Mouse (Mus musculus) intestine, embryonic 15.5 days (tissue): ENCODE data around the gene Cyp21a1. TPM values are rescaled to one million over a fixed set of nuclear protein-coding genes. Genes with fewer than 3 reads are reported as not detected.
"Not testable (repeated sequence)": the region's sequence is repeated elsewhere in the genome, so short reads cannot be mapped to it uniquely, and the experiment has no call there.

ENCODE experiments used
- ATAC-seq: fragments of 200-750 bp; cut with Nextera tagmentation; 2 replicates; pipeline ENCODE4 v1.8.0; 2017; ENCODE audit warnings: moderate TSS enrichment, moderate library complexity
- H3K27ac ChIP-seq: fragments of 300-500 bp; sonication (generic); 2 replicates; pipeline ENCODE4 v1.5.1; 2015; ENCODE audit warnings: mild to moderate bottlenecking, inconsistent platforms
- H3K27me3 ChIP-seq: fragments of 300-500 bp; sonication (generic); replicated peaks from 2 replicates; pipeline ENCODE4 v1.6.1; 2015; ENCODE audit warnings: inconsistent platforms
- H3K36me3 ChIP-seq: fragments of 300-500 bp; sonication (generic); 2 replicates; pipeline ENCODE4 v1.6.1; 2015; ENCODE audit warnings: inconsistent platforms
- H3K4me1 ChIP-seq: fragments of 300-500 bp; sonication (generic); replicated peaks from 2 replicates; pipeline ENCODE4 v1.6.1; 2015; ENCODE audit warnings: inconsistent platforms
- H3K4me2 ChIP-seq: fragments of 300-500 bp; sonication (generic); replicated peaks from 2 replicates; pipeline ENCODE4 v1.6.1; 2015; ENCODE audit warnings: mild to moderate bottlenecking, inconsistent platforms
- H3K4me3 ChIP-seq: fragments of 300-500 bp; sonication (generic); replicated peaks from 2 replicates; pipeline ENCODE4 v1.5.1; 2015; ENCODE audit warnings: inconsistent platforms
- H3K9ac ChIP-seq: fragments of 300-500 bp; sonication (generic); 2 replicates; pipeline ENCODE4 v1.6.1; 2015; ENCODE audit warnings: inconsistent platforms
- H3K9me3 ChIP-seq: fragments of 300-500 bp; sonication (generic); 2 replicates; pipeline ENCODE4 v1.6.1; 2016; ENCODE audit warnings: inconsistent platforms
- WGBS: fragments of 180-500 bp; shearing (Covaris S2); methylation state at CpG from one replicate; pipeline ENCODE4 v1.1.7; 2015; 5-methylcytosine and 5-hydroxymethylcytosine counted together
- polyA plus RNA-seq: library from polyadenylated mRNA; unstranded; fragments of >200 nt; fragmentation: Nextera tagmentation; extraction: Ambion mirVana; gene quantifications from 2 replicates; pipeline ENCODE4 v1.2.1, GENCODE M21; 2015

Gene Cyp21a1
- polyA plus RNA-seq, 1 experiment from 2014 or later, result 0.38 TPM

DNA sequence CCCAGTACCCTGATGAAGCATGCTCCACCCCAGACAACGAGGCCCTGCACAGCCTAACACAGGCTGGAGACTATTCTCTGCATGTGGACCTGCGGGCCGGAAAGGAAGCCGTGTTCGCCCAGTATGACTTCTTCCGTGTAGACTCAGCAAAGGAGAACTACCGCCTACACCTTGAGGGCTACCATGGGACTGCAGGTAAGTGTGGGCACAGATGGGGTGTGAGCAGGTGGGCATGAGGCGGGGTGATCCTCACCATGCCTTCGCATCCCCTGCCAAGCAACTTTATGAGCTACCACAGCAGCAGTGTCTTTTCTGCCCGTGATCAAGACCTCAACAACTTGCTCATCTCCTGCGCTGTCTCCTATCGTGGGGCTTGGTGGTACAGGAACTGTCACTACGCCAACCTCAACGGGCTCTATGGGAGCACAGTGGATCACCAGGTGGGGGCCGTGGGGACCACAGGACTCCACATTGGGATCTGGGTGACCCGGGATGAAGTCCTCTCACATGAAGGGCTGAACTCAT is 3.5 kb downstream of the Cyp21a1 start:
- not testable (repeated sequence) for H3K27ac ChIP-seq, H3K9me3 ChIP-seq, H3K9ac ChIP-seq, H3K4me2 ChIP-seq, H3K4me3 ChIP-seq, H3K27me3 ChIP-seq, ATAC-seq, H3K4me1 ChIP-seq, H3K36me3 ChIP-seq
- WGBS, result 89% methylated on average over 16 of the region's 16 CpGs

DNA sequence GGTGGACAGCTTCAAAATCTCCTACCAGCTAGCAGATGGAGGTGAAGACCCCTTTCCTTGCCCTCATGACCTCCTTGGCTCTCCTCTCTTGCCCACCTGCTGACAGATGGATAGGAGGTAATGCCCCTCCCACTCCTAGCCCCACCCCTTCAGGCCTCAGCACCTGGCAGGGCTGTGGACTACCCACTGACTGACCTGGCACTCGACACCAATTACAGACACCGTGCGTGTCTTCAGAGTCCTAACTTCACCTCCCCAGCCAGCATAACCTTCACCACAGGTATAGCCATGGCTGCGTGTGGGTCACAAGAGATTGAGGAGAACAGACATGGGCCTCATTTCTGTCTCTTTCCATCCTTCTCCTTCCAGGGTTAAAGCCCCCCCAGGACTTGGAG is 4.8 kb downstream of the Cyp21a1 start:
- H3K27ac ChIP-seq, result no peak overlapping the region
- H3K36me3 ChIP-seq, result no peaks in the 10 kb centered on the region
- H3K9ac ChIP-seq, result no peak overlapping the region
- WGBS, result 87% methylated on average over 4 of the region's 4 CpGs
- no peak overlapping the region for H3K4me3 ChIP-seq
- no peaks in the 10 kb centered on the region for H3K9me3 ChIP-seq
- H3K4me2 ChIP-seq, result no peak overlapping the region
- H3K4me1 ChIP-seq, result no peaks in the 10 kb centered on the region
- no peaks in the 10 kb centered on the region for H3K27me3 ChIP-seq
- ATAC-seq, result no peak

DNA sequence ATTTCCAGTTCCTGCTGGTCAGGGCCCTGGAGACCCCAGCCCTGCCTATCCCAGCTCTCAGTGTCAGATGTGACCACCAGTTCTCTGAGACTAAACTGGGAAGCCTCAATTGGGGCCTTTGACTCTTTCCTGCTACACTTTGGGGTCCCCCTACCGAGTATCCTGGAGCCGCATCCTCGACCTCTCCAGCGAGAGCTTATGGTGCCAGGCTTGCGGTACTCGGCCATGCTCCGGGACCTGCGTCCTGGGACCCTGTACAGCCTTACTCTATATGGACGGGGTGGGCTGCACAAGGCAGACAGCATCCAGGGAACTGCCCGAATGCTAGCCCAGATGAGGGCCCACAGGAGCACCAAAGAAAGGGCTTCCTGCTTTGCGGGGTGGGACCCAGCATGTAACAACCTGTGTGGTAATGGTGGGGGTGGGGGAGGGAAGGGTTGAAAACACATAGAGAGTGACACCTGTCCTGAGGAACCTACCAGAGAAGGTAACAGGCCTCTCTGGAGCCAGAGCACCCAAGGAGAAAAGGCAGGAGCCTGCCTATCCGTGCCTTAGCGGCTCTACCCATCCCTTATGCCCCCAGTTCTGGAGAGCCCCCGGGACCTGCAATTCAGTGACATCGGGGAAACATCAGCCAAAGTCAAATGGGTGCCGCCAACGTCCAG is 5.4 kb downstream of the Cyp21a1 start:
- no peak overlapping the region for H3K27ac ChIP-seq
- no peaks in the 10 kb centered on the region for H3K27me3 ChIP-seq
- H3K4me1 ChIP-seq, result no peaks in the 10 kb centered on the region
- no peaks in the 10 kb centered on the region for H3K36me3 ChIP-seq
- H3K9me3 ChIP-seq, result no peaks in the 10 kb centered on the region
- no peak overlapping the region for H3K9ac ChIP-seq
- H3K4me3 ChIP-seq, result no peak overlapping the region
- WGBS, result 88% methylated on average over 17 of the region's 17 CpGs
- no peak for ATAC-seq
- H3K4me2 ChIP-seq, result no peak overlapping the region

DNA sequence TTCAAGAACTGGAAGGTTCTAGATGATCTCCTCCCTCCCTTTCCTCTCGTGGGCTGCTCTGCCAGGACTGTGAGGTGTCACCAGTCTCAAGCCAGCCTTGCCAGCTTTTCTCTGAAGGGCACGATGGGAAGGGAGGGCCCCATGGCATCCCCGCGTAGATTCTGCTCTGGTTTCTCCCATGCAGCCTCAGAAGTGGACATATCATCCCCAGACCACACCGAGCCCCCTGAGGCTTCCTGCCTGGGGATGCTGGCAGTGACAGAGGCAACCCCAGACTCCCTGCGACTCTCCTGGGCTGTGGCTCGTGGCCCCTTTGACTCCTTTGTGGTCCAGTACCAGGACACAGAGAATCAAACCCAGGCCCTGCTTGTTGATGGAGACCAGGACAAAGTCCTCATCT is 6.3 kb downstream of the Cyp21a1 start:
- ATAC-seq, H3K27ac ChIP-seq, H3K9ac ChIP-seq, H3K9me3 ChIP-seq, H3K27me3 ChIP-seq, H3K4me2 ChIP-seq, H3K4me1 ChIP-seq, H3K4me3 ChIP-seq, H3K36me3 ChIP-seq: not testable (repeated sequence)
- whole genome bisulfite sequencing, result 83% methylated on average over 6 of the region's 7 CpGs

DNA sequence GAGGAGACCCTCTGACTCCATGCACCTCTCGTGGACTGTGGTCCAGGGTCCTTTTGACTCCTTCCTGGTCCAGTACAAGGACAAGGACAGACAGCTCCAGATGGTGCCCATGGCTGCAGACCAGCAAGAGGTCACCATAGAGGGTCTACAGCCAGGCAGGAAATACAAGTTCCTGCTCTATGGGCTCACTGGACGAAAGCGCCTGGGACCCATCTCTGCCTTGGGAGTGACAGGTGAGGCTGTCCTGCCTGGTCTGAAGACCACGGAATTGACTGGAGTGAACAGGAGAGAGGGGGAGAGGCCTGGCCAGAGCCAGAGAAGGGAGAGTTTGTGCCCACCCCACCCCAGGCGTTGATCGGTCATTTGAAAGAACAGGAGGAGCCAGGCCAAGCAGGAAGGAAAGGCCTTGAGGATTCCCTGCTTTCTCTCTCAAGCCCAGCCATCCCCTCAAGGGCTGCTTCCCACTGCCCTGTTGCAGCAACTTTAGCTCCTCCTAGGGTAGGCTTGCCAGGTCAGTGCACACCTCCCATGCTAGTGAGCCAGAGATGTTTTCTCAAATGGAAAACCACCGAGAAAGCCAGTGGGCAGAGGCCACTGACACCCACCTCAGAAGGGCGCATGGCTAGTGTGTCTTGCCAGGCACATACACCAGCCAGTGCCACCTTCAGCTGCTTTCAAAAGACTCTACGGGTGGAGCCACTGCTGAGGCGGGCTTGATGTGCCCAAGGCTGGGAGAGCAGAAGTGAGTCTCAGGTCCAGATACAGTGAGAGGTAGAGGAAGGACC is 7.0 kb downstream of the Cyp21a1 start:
- H3K9me3 ChIP-seq, H3K27ac ChIP-seq, H3K4me3 ChIP-seq, ATAC-seq, H3K36me3 ChIP-seq, H3K27me3 ChIP-seq, H3K9ac ChIP-seq, H3K4me1 ChIP-seq, H3K4me2 ChIP-seq: not testable (repeated sequence)
- 80% methylated on average over 10 of the region's 10 CpGs for WGBS

DNA sequence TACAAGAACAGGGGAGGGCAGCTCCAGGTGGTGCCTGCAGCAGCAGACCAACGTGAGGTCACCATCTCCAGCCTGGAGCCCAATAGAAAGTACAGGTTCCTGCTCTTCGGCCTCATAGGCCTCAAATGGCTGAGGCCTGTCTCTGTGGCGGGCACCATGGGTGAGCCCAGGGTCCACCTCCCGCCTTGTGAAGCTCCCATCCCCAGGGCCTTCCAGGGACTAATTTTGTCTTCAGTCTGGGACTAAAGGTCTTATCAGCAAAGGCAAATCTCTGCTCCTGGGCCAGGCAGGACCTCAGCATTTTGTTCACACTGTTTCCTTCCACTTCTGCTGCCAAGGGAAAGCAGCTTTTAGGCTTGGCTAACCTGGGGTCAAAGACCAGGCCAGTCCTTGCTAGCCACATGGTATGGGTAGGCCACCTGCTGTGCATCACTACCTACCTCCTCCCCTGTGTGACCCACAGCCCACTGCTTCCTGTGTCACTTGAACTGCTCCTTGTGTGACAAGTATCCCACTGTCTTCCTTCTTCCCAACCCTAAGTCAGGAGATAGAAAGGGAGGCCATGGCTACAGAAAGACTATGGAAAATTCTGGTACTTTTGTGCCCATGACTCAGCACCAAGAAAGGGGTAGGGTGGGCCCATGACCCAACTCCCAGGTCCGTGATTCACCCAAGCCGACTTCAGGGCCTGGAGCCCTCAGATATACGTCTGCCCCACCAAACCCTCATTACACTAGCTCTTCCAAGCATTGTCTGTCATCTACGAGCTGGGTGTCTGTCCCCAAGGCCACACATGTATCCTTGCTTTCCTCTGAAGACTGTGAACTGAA is 7.8 kb downstream of the Cyp21a1 start:
- H3K4me2 ChIP-seq, result no peak overlapping the region
- 86% methylated on average over 8 of the region's 8 CpGs for WGBS
- H3K36me3 ChIP-seq, result no peaks in the 10 kb centered on the region
- no peak for ATAC-seq
- no peaks in the 10 kb centered on the region for H3K27me3 ChIP-seq
- no peaks in the 10 kb centered on the region for H3K4me1 ChIP-seq
- H3K9me3 ChIP-seq, result no peaks in the 10 kb centered on the region
- H3K27ac ChIP-seq, result no peak overlapping the region
- H3K9ac ChIP-seq, result no peak overlapping the region
- H3K4me3 ChIP-seq, result no peak overlapping the region

DNA sequence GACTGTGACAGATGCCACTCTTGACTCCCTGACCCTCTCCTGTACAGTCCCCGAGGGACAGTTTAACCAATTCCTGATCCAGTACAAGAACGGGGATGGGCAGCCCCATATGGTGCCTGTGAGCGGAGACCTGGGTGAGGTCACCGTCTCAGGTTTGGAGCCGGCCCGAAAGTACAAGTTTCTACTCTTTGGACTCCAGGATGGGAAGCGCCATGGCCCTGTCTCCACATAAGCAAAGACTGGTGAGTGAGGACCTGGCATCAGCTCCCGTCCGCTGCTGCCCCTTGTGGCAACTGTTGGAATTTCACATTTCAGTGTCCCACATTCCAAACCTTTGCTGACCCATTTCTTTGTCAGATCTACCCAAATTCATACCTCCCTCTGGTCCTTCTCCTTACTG is 8.7 kb downstream of the Cyp21a1 start:
- no peaks in the 10 kb centered on the region for H3K36me3 ChIP-seq
- no peak overlapping the region for H3K9ac ChIP-seq
- no peaks in the 10 kb centered on the region for H3K9me3 ChIP-seq
- no peak for ATAC-seq
- H3K4me2 ChIP-seq, result no peak overlapping the region
- 58% methylated on average over 9 of the region's 9 CpGs for WGBS
- H3K4me3 ChIP-seq, result no peak overlapping the region
- H3K27me3 ChIP-seq, result no peaks in the 10 kb centered on the region
- H3K4me1 ChIP-seq, result no peaks in the 10 kb centered on the region
- no peak overlapping the region for H3K27ac ChIP-seq

DNA sequence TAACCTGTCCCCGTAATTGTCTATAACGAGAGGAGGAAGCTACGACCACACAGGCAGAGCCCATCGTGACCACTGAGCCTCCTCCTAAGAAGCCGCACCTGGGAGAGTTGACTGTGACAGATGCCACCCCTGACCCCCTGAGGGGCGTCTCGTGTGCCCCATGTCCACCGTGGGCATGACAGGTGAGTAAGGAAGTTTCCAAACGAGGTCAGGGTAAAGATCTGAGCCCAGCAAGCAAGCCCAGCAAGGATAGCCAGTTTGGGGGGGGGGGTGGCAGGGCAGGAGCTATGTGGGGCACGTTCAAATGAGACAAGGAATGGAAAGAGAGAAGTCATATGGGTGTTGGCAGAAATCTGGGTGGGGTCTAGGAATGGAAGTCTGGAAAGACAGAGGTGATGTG is 9.3 kb downstream of the Cyp21a1 start:
- H3K27me3 ChIP-seq, result no peaks in the 10 kb centered on the region
- ATAC-seq, result no peak
- no peak overlapping the region for H3K4me3 ChIP-seq
- H3K9ac ChIP-seq, result no peak overlapping the region
- H3K4me2 ChIP-seq, result no peak overlapping the region
- 86% methylated on average over 10 of the region's 10 CpGs for WGBS
- H3K27ac ChIP-seq, result no peak overlapping the region
- H3K9me3 ChIP-seq, result no peaks in the 10 kb centered on the region
- H3K36me3 ChIP-seq, result no peaks in the 10 kb centered on the region
- H3K4me1 ChIP-seq, result no peaks in the 10 kb centered on the region

DNA sequence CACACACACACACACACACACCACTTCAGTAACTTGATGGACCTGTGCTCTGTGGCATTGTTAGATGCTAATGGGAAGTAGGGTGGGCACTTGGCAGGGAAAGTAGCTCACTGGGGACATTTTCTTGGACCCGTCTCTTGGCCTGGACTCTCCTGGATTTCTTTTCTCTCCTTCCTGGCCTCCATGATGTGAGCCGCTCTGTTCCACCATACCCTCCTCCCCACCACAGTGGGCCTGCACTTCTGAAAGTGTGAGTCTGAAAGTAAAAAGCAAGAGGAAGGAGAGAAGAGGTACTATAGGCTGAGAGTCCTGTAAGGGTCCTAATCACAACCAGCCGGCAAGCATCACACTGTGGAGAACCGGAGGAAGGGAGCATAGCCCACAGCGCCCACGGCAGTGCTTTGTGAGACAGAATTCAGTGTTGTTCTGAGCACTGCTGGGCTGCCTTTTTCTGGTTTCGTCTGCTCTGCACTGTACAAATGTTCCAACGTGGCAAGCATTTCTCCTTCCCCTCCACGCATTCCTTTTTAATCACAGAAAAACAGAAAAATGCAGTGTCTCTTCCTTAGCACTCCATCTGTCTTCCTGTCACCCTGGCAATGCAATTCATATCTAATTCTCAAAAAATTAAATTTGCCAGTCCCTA is 26.6 kb downstream of the Cyp21a1 start:
- Histone ChIP-seq H3K4me2 (no peak overlapping the region), H3K27me3 (no peaks in the 10 kb centered on the region), H3K36me3 (no peaks in the 10 kb centered on the region), H3K27ac (no peak overlapping the region), H3K9ac (no peak overlapping the region), H3K4me1 (no peaks in the 10 kb centered on the region), H3K9me3 (no peaks in the 10 kb centered on the region), H3K4me3 (no peak overlapping the region)
- 69% methylated on average over 9 of the region's 9 CpGs for WGBS
- ATAC-seq, result no peak

DNA sequence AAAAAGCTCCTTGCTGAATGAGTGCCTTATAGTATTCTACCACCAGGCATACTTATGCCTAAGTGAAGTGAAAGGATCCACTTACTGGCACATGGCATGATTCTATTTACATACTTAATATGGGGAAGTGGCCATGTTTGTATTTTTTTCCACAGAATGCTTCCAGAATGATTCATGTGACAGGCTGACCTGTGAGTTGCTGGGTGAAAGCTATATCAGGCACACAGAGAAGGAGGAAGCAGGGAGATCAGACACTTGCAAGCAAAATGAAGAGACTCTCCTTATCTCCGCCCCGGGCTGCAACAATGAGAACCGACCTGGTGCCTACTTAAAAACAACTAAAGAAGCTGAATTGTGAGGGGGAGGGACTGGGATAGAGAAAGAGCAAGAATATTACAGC is 42.9 kb downstream of the Cyp21a1 start:
- H3K27me3 ChIP-seq, result no peaks in the 10 kb centered on the region

More for the DNA sequence above, 42.9 kb downstream of the Cyp21a1 start:
- Histone ChIP-seq H3K36me3 (no peaks in the 10 kb centered on the region), H3K4me2 (no peak overlapping the region), H3K9me3 (no peaks in the 10 kb centered on the region), H3K4me1 (no peaks in the 10 kb centered on the region), H3K27ac (no peak overlapping the region), H3K4me3 (no peak overlapping the region), H3K9ac (no peak overlapping the region)
- 73% methylated on average over 3 of the region's 3 CpGs for WGBS
- ATAC-seq, result no peak
